Mouse (Mus musculus): ENCODE measurements around the gene Olfr419. TPM values are rescaled to one million over a fixed set of nuclear protein-coding genes. Genes with fewer than 3 reads are reported as not detected.

Olfr419 gene
- total RNA-seq (2021): not detected
- long read RNA-seq, experiment 1: 0 reads
- long read RNA-seq, experiment 2: 0 reads

- DNase-seq: no peak
These were observed at the start of gene Olfr419 for GRCm38 (mm10) chr1:174251961-174252360. Gene Olfr419 (minus strand): TSS chr1:174252061.

- DNase-seq: no peak
These were observed 18.8 kb upstream of the Olfr419 start for GRCm38 (mm10) chr1:174270643-174271042.

- DNase-seq: no peak
These were observed 17.3 kb upstream of the Olfr419 start for GRCm38 (mm10) chr1:174269162-174269561.

- no peak for DNase-seq
These were observed 16.0 kb upstream of the Olfr419 start for GRCm38 (mm10) chr1:174267816-174268215.

- DNase-seq: no peak
These were observed 1.5 kb downstream of the Olfr419 start for GRCm38 (mm10) chr1:174250376-174250775.

- no peak for DNase-seq
These were observed 4.7 kb downstream of the Olfr419 start for GRCm38 (mm10) chr1:174247170-174247569.

GRCm38 (mm10) chr1:174246080-174246479 lies 5.8 kb downstream of the Olfr419 start:
- DNase-seq: no peak

GRCm38 (mm10) chr1:174244621-174245020 lies 7.2 kb downstream of the Olfr419 start:
- DNase-seq: no peak

GRCm38 (mm10) chr1:174239916-174240315 lies 11.9 kb downstream of the Olfr419 start:
- no peak for DNase-seq

GRCm38 (mm10) chr1:174216528-174217204 lies 35.2 kb downstream of the Olfr419 start:
- no peak for DNase-seq

GRCm38 (mm10) chr1:174215270-174216038 lies 36.4 kb downstream of the Olfr419 start:
- no peak for DNase-seq

- DNase-seq: no peak
These were observed 39.6 kb downstream of the Olfr419 start for GRCm38 (mm10) chr1:174212286-174212685.

GRCm38 (mm10) chr1:174204699-174205098 lies 47.2 kb downstream of the Olfr419 start:
- no peak for DNase-seq

Other genes with a start within 250 kb of the Olfr419 start
- 10 to 100 TPM in 1 of 2 experiments, 1 to 10 TPM in 1; 3.7 to 11.7 TPM for gene Ifi205, start 220.3 kb downstream of the Olfr419 start, total RNA-seq (2021)
- not detected for gene Olfr433, start 211.4 kb downstream of the Olfr419 start, total RNA-seq (2021)
- gene Olfr432, start 202.9 kb downstream of the Olfr419 start, total RNA-seq (2021): not detected
- gene Olfr430, start 185.5 kb downstream of the Olfr419 start, total RNA-seq (2021): not detected
- not detected for gene Olfr429, start 167.7 kb downstream of the Olfr419 start, total RNA-seq (2021)
- gene Olfr427, start 155.2 kb downstream of the Olfr419 start, total RNA-seq (2021): not detected
- gene Olfr231, start 130.9 kb downstream of the Olfr419 start, total RNA-seq (2021): not detected
- gene Olfr424, start 120.5 kb downstream of the Olfr419 start, total RNA-seq (2021): not detected
- not detected for gene Olfr420, start 96.4 kb downstream of the Olfr419 start, total RNA-seq (2021)
- under 1 TPM; 0.08 to 0.67 TPM for gene Spta1, start 79.3 kb downstream of the Olfr419 start, total RNA-seq (2021)
- not detected for gene Mptx1, start 78.5 kb upstream of the Olfr419 start, total RNA-seq (2021)
- not detected for gene Olfr417, start 113.1 kb upstream of the Olfr419 start, total RNA-seq (2021)
- gene Olfr248, start 139.0 kb upstream of the Olfr419 start, total RNA-seq (2021): not detected
- not detected for gene Olfr414, start 172.0 kb upstream of the Olfr419 start, total RNA-seq (2021)
- not detected for gene Olfr220, start 190.0 kb upstream of the Olfr419 start, total RNA-seq (2021)
- gene Fmn2, start 249.8 kb upstream of the Olfr419 start, total RNA-seq (2021): under 1 TPM; 0.21 to 0.41 TPM

Data from gastrocnemius, postnatal 25 days (tissue).